Mouse (Mus musculus) ovary, adult 18-20 months (tissue): Measurements from ENCODE around the gene Fam107b.
A peak's percentile ranks its signal among the peaks of the same experiment; 100 is the strongest.

Experiments used
- DNase-seq: peaks from one replicate; pipeline ENCODE4 v3.0.0; 2022; ENCODE audit warnings: low spot score, mixed read lengths

Fam107b gene

DNA sequence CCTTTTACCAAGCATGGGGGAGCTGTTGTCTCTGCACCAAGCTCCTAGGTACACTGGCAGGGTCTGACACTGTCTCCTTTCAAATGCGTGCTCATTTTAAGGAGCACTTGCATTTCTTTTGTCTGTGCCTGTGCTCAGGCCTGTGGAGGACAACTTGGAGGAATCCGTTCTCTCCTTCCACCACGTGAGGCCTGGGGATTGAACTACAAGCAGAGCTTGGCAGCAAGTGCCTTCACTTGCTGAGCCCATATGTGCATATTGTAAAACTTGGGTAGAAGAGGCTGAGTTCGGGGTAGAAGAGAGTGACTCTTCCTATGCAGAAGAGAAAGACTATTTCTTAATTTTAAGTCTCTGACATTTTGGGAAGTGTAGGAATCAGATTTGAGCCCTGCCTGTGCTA, 202.8 kb downstream of the Fam107b start:
- DNase-seq, result no peak

DNA sequence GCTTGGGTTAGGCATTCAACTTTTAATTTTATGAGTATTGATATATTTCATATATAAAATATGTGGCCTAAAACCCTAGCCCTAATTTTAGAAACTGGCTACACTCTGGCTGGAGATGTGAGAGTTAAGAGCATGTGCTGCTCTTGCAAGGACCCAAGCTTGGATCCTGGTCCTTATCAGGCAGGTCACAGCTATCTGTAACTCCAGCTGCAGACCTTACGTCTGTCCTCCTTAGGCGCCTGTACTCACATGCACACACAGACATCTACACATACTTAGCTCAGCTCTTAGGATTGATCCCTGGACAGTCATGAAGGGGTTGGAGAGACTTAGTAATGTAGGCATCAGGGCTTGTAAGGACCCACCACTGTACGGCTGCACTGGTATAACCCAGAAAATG, 205.3 kb downstream of the Fam107b start:
- DNase-seq, result no peak

DNA sequence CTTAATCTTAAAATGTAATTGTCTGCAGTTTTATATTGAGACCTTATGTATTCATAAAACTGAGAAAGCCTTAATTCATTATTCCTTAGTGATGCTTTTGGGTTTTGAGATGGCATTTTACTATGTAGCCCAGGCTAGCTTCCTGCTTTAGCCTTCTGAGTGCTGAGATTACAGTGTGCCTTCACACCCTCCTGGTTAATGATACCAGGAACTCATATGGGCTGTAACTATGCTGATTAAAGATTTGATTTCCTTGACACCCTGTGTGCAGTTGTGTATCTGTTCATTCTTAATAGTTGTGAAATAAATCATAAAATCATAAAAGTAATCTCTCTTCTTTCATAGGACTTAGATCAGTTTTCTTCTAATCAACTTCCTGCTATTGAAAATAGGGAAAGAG, 205.8 kb downstream of the Fam107b start:
- no peak for DNase-seq

DNA sequence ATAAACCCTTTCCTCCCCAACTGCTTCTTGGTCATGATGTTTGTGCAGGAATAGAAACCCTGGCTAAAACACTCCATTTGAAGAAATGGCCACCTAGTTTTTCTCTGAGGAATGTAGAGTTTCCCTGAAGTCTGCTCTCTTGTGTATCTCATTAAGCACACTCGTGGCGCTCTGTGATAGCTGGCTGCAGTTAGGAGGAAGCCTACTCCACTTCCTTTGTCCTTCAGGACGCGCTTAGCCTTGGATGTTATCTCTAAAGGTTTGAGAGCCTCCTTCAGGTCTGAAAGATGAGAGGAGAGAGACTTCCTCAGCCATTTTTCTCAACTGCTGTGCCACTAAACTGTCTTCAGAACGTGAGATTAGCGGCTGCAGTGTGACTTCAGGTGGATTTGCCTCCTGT, 207.4 kb downstream of the Fam107b start:
- no peak for DNase-seq

DNA sequence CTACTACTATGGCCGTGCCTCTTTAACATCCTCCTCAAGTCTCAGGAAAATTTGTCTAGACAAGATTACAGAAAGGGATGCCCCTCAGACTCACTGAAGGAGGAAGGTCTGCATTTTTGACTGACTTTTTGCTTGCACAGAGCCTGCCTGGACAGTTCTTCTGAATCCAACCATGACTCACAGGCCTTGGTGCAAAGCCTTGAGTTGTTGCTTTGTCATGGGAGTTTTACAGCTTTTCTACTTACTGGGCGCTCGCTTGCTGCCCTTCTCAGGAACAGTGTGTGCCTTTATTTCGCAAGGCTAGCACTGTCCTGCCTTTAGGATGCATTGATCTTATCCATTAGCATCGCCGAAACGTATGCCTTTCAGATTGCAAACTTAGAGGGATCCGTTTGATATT, 215.3 kb downstream of the Fam107b start:
- no peak for DNase-seq

DNA sequence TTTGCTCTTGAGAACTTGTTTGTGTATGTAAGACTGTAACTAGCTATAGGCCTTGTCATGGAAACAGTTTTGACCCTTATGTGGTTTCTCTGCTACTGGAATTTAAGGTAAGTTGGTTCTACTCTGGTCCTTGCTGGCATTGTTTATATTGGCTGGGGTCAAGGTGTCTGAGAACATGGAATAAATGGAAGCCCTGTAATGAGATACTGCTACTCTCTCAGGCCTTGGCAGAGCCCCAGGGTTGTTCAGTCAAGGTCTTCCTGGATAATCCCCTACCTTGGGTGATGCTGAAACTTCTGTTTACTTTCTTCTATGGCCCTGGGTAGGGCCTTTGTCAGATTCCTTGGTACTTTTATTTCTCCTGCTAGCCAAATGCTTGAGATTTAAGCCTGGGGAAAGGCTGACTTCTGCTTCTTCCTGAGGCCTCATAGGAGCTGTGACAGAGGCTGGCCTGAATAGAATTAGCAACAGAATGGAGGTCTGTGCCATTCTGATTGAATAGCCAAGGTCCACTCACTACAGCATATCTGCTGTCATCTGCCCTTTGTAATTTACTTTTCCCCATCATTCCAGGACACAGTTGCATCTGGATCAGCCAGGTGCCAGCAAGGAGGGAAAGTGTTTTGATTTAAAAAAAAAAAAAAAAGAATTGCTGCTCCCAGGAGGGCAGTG, 217.6 kb downstream of the Fam107b start:
- DNase-seq, result no peak

DNA sequence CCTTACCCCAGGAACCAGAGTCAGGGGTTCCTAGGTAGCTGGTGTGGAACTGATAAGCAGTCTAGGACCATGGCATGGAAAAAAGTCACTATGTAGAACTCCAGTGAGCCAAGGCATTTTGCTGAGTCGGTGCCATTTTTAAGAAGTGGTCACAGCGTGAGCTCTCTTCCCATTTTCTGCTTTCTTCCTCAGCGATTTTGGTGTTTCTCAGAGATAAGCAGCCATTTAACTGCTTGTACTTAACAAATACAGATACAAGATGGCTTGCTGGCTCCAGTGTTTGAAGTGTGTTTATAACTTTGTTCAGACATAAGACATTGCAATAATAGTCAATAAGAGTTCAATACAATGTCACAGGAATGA, 218.1 kb downstream of the Fam107b start:
- no peak for DNase-seq

DNA sequence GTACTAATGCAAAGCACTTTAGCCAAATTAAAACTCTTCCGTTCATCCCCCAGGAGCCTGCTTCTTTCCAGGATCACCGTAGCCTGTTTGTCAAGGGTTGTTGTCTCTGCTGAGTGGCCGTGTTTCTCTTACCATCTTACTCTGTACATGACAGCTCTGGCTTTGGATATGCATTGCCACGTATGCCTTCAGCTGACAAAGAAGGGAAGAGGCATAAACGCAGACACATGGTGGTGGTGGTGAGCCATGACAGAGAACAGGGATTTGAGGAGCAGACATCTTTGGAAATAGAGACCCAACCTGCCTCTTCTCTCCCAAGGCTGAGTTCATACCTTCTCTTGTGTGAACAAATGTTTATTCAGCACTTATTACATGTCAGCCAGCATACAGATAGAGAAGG, 226.3 kb downstream of the Fam107b start:
- no peak for DNase-seq

DNA sequence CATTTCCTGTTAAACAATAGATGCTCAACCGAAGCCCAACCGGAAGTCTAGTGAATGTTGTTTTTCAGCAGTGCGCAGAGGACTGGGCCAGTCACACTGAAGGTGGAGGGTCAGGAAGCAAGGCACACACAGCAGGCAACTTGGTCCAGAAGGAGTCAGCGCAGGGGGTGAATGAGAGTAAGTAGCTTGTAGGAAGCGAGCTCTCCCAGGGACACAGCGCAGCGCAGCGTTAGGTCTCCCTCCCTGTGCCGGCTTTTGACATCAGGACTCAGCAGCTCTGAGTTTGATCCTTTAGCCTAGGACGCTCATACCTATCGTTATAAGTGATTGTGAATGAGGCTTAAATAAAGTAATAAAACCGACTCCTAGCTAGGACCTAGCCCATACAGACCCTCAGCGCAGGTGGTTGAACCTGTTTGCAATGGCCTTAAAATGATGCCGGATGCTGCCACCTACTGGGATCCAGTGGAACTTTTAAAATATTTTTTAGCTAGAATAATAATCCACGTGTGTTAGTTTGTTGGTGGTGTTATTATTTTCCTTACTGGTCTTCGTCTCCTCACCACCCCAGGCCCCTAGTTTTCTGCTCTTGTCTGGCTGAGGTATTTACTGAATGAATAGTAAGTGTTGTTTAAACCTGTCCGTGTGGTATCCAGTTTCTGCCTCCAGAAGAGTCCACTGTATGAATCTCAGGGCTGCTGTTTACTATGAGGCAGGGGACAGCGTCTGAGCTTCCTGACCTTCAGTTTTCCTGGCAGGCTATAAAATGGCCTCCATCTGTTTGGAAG, 229.7 kb downstream of the Fam107b start:
- DNase-seq, result no peak

DNA sequence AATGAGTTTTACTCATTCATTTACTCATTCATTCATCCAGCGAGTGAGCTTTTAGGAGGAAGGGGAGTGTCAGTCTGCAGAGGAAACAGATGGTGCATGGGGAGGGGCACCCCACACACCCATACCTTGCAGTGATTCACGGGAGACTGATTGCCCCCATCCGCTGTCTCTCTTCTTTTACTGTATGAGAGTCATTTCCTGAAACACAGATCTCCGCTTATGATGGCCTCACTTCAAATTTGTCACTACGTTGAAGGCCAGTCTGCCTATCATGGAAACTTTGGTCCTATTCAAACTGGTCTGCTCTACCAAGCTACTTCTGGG, 230.2 kb downstream of the Fam107b start:
- DNase-seq, result no peak

DNA sequence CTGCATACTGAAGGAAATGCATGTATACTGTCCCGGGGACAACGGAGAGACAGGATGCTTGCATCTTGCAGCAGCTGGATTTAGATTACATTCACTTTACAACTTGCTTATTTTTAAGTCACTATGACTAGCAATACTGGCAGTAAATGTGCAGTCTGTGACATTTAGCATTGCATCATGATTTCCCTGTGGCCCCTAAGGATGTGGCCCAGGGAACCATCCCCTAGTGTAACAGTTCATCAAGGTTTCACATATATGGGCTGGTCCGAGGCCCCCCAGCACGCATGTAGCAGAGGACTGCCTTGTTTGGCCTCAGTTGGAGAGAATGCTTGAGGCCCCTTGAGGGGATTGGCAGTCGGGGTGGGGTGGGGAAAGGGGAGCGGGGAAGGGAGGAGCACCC, 235.5 kb downstream of the Fam107b start:
- DNase-seq, result no peak

DNA sequence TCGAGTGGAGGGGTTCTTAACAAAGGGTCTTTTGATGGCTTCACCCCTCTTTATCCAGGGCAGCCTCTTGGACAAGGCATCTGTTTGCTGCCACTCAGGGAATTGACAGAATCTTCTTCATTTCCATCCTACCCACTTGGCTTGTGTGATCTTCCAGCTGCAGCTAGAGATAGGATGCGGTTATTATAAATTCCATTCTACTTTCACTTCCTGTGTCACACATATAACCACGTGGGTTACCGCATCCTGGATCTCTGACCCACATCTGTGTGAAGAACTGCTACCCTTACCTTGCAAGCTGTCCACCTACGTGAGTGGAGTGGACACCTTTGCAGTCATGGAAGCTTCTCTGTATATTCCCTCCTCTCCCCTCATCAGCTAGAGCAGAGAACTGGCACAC, 240.0 kb downstream of the Fam107b start:
- DNase-seq, result no peak

DNA sequence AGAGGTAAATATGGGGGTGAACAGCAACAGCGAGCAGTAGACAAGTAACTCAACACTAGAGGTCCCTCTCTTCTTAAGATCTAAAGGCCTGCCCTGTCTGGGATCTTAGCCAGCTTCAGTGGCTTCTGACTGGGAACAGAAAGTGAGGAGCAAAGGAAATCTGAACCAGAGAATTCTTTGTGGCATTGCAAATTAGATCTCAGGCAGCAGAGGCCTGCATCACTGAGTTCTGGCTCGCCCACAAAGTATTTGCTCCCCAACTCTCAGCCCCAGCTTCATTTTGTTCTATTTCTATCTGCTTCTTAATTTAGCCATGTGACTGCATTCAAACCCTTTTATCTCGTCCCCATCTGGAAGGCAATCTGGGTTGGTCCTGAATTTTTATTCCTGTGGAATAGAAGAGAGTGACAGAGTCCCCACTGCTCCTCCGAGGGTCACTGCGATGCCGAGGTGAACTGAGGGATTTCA, 245.9 kb downstream of the Fam107b start:
- peak; percentile 3 for DNase-seq

DNA sequence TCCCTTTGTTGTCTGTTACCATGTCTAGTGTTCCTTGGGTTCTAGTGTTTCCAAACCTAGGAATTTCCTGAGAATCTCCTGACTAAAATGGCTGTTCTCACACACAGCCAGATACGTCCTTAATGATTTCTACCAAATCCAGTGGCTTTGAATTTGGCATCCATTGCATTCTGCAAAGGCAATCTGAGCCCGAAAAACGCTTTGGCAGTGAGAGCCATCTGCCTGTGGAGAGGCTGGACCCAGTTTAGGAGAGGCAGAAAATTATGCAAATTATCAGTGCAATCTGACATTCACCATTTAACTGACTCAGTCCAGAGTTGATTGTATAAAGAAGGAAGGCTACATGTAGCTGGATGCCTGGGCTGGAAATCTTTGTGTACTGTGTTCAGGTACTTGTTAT, 247.3 kb downstream of the Fam107b start:
- DNase-seq, result no peak

DNA sequence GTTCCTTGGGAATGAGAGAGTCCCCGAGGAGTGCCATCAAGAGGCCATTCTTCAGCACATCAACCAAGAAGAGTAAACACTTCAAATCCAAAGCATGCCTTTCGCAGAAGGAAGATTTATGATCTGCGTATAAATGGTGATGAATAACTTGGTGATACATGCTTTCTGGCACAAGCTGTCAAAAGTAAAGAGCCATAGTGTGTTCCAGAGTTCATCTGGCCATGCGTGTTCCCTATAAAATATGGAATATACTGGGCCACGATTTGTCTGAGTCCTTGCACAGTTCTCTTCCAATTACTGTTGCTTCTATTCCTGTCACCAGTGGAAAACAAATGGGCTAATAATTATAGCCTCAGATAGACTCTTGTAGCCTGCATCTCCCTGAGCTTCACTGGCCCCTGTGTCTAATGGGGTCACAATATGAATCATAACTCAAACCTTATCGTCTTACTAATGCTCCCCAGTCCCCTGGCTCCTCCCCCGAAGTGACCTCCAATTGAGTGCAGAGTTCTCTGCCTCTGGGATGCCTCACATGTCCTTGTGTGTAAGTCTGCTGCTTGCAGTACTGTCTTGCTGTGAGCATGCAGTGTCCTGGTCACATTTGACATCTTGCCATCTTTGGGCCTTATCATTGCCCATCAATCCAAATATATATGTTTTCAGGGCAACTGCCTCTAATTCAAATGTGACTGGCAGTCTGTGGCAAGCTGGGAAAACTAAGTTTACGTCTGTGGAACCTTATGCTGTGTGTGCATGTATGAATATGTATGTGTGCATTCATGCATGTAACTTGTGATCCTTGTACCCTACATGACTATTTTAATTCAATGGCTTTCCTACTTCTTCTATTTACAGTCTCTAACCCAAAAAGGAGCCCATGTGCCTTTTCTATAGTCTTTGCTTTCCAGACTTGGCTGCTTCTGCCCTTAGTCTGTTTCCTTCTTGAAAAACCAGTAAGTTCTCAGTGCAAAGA, 252.5 kb downstream of the Fam107b start:
- no peak for DNase-seq
